Mouse (Mus musculus) c-Kit-negative CD71-positive TER-119-positive erythroid progenitor cells, embryonic 14.5 days (primary cell): ENCODE data around the gene Gm20795.
"Not testable (repeated sequence)": the region's sequence is repeated elsewhere in the genome, so short reads cannot be mapped to it uniquely, and the experiment has no call there.

Experiments used
- DNase-seq: peaks from one replicate; pipeline ENCODE4 v3.0.0-alpha.2; 2013; ENCODE audit warnings: low read depth, low spot score

Gene Gm20795

GRCm38 (mm10) chrY:40804614-40805013 lies at the start of gene Gm20795:
TSS of gene Gm20795 (plus strand) at chrY:40804914.
- not testable (repeated sequence) for DNase-seq

DNA sequence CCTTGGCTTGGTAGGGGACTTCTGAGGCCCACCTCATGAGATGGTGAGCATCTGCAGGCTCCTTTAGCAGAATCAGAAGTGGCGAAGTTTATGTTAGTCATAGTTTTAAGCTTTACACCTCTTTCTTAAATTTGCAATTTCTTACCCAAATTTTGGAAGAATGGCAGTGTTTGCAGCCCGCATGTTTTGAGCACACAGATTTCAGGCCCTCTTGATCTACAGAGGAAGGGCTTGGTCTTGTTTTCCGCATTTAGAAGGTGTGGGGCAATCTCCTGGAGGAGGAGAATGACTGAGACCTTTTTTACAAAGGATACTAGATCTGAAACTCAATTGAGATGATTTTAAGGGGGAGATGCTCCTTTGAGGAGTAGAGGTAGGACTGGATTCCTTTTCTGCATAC lies 29.0 kb upstream of the Gm20795 start, which contains the start of gene Gm21797:
Gm21797 (minus strand) TSS at position 101 of the 400 bp plus-strand sequence.
- DNase-seq, result not testable (repeated sequence)
